Mouse (Mus musculus): ENCODE measurements around the gene Olfr638. TPM values are rescaled to one million over a fixed set of nuclear protein-coding genes. Genes with fewer than 3 reads are reported as not detected.
"Not testable (repeated sequence)": the region's sequence is repeated elsewhere in the genome, so short reads cannot be mapped to it uniquely, and the experiment has no call there.

Gene Olfr638
- not detected in 2 replicates for polyA plus RNA-seq (2015; fragmentation: Nextera tagmentation; extraction: Ambion mirVana)

DNA sequence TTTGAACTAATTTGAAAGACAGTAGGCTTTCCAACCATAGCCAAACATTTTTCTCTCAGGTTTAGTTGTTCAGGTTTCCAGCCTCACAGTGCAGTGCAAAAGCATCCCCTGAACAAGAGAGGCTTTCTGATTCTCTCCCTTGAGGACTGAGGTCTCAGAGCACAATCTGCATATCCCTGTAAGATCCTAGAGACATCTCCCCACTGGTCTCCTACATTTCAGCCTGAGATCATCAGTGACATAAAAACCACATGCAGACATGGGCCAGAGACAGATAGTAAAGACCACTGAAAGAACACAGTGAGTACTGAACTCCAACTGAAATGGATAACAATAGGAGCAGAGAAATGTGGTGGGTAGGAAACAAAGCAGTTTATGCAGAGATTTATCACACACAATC lies at the start of gene Olfr638:
Gene Olfr638, plus strand, starts transcription at position 301 of the 400 bp plus-strand sequence.
- Histone ChIP-seq H3K4me1 (ENCODE audit: control insufficient read depth, insufficient read depth, low read length) (no peaks in the 10 kb centered on the region), H3K4me2 (ENCODE audit: low read length) (no peak within 1 kb of the TSS)
- ATAC-seq: no peak

DNA sequence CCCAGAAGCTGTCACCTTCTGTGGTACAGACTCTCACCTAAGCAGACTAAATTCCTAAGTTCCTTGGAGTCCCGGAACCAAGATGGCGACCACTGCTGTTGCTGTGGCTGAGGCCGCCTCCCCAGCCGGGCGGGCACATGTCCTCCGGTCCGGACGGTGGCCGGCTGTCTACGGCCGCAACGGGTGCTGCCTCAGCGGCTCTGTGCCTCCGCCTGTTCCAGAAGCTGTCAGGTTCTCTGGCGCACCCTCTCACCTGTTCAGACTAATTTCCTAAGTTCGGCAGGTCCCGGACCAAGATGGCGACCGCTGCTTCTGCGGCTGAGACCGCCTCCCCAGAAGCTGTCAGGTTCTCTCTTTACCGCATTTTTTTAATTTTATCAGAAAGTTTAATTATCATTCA lies 31.7 kb upstream of the Olfr638 start:
- H3K27ac ChIP-seq (ENCODE audit: low read length); H3K9me3 ChIP-seq (replicated peaks; ENCODE audit: control insufficient read depth, low read length, poor library complexity, severe bottlenecking); H3K4me3 ChIP-seq (ENCODE audit: low read depth, low read length); H3K4me2 ChIP-seq (ENCODE audit: low read length); ATAC-seq; H3K9ac ChIP-seq (ENCODE audit: low read depth, low read length); H3K27me3 ChIP-seq (ENCODE audit: control insufficient read depth, insufficient read depth, low read depth, low read length); H3K4me1 ChIP-seq (ENCODE audit: control insufficient read depth, insufficient read depth, low read length); H3K36me3 ChIP-seq (ENCODE audit: control insufficient read depth, insufficient read depth, low read length): not testable (repeated sequence)
- 97% methylated on average over 22 of the region's 22 CpGs for WGBS

More for the DNA sequence above, at the start of gene Olfr638:
- H3K27ac ChIP-seq (ENCODE audit: low read length): no peak within 1 kb of the TSS
- H3K9ac ChIP-seq (ENCODE audit: low read depth, low read length): no peak within 1 kb of the TSS
- H3K36me3 ChIP-seq (ENCODE audit: control insufficient read depth, insufficient read depth, low read length): no peaks in the 10 kb centered on the region
- no peak within 1 kb of the TSS for H3K4me3 ChIP-seq (ENCODE audit: low read depth, low read length)
- H3K9me3 ChIP-seq (replicated peaks; ENCODE audit: control insufficient read depth, low read length, poor library complexity, severe bottlenecking): no peaks in the 10 kb centered on the region
- no peaks in the 10 kb centered on the region for H3K27me3 ChIP-seq (ENCODE audit: control insufficient read depth, insufficient read depth, low read depth, low read length)

DNA sequence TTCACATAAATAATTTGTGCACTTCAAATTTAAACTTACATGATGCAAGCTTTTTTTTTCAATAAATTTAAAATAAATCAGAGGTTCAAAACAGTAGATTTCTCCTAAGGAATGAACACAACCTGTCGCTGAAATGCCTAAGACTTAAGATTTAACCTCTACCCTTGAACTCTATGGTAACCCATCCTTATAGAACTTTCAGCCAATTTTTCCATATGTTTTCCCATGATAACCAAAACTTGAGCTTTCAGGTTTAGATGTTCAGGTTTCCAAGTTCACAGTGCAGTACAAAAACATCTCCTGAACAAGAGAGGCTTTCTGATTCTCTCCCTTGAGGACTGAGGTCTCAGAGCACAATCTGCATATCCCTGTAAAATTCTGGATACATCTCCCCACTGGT lies 27.7 kb upstream of the Olfr638 start, which contains the start of gene Olfr635:
Gene Olfr635, plus strand, starts transcription at position 301 of the 400 bp plus-strand sequence.
- WGBS: 63% methylated on average over 1 of the region's 1 CpGs
- Histone ChIP-seq H3K4me2 (ENCODE audit: low read length) (no peak within 1 kb of the TSS), H3K36me3 (ENCODE audit: control insufficient read depth, insufficient read depth, low read length) (no peaks in the 10 kb centered on the region), H3K27me3 (ENCODE audit: control insufficient read depth, insufficient read depth, low read depth, low read length) (no peaks in the 10 kb centered on the region), H3K27ac (ENCODE audit: low read length) (no peak within 1 kb of the TSS), H3K4me3 (ENCODE audit: low read depth, low read length) (no peak within 1 kb of the TSS), H3K9ac (ENCODE audit: low read depth, low read length) (no peak within 1 kb of the TSS), H3K4me1 (ENCODE audit: control insufficient read depth, insufficient read depth, low read length) (no peaks in the 10 kb centered on the region), H3K9me3 (replicated peaks; ENCODE audit: control insufficient read depth, low read length, poor library complexity, severe bottlenecking) (no peaks in the 10 kb centered on the region)
- ATAC-seq: no peak

DNA sequence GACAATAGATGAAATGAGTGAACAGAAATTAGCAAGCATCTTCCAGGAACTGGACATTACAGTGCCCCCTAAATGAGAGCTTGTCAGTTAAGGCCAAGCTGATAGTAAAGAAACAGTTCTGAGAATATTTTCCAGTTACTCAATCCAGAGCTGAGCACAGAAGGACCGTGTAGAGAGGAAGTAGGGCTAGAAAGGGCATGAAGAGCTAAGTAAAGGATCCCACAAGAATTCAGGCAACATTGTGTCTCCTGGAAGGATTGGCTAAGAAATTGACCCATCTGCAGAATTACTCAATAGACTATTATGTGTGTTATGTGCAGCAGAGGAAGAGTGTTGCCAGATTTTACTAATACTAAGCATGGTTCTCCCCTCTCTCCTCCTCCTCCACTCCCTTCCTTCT lies 26.8 kb upstream of the Olfr638 start:
- no peak overlapping the region for H3K9ac ChIP-seq (ENCODE audit: low read depth, low read length)
- no peak overlapping the region for H3K4me2 ChIP-seq (ENCODE audit: low read length)
- no peaks in the 10 kb centered on the region for H3K27me3 ChIP-seq (ENCODE audit: control insufficient read depth, insufficient read depth, low read depth, low read length)
- H3K4me1 ChIP-seq (ENCODE audit: control insufficient read depth, insufficient read depth, low read length): no peaks in the 10 kb centered on the region
- ATAC-seq: no peak
- no peak overlapping the region for H3K4me3 ChIP-seq (ENCODE audit: low read depth, low read length)
- no peak overlapping the region for H3K27ac ChIP-seq (ENCODE audit: low read length)
- H3K9me3 ChIP-seq (replicated peaks; ENCODE audit: control insufficient read depth, low read length, poor library complexity, severe bottlenecking): no peaks in the 10 kb centered on the region
- WGBS: 71% methylated on average over 1 of the region's 1 CpGs
- no peaks in the 10 kb centered on the region for H3K36me3 ChIP-seq (ENCODE audit: control insufficient read depth, insufficient read depth, low read length)

DNA sequence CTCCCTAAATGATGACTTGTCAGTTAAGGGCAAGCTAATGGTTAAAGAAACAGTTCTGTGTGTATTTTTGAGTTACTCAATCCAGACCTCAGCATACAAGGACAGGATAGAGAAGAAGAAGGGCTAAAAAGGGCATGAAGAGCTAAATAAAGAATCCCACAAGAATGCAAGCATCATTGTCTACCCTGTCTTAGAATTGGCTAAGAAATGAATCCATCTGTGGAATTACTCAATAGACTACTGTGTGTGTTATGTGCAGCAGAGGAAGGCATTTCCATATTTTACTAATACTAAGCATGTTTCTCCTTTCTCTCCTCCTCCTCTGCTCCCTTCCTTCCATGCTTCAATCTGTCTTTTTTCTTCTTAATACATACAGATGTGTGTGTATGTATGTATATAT lies 578 bp downstream of the Olfr638 start:
- no peak overlapping the region for H3K27ac ChIP-seq (ENCODE audit: low read length)
- no peak overlapping the region for H3K4me2 ChIP-seq (ENCODE audit: low read length)
- ATAC-seq: no peak
- H3K4me1 ChIP-seq (ENCODE audit: control insufficient read depth, insufficient read depth, low read length): no peaks in the 10 kb centered on the region
- no peak overlapping the region for H3K9ac ChIP-seq (ENCODE audit: low read depth, low read length)
- no peaks in the 10 kb centered on the region for H3K27me3 ChIP-seq (ENCODE audit: control insufficient read depth, insufficient read depth, low read depth, low read length)
- H3K36me3 ChIP-seq (ENCODE audit: control insufficient read depth, insufficient read depth, low read length): no peaks in the 10 kb centered on the region
- no peaks in the 10 kb centered on the region for H3K9me3 ChIP-seq (replicated peaks; ENCODE audit: control insufficient read depth, low read length, poor library complexity, severe bottlenecking)
- H3K4me3 ChIP-seq (ENCODE audit: low read depth, low read length): no peak overlapping the region

DNA sequence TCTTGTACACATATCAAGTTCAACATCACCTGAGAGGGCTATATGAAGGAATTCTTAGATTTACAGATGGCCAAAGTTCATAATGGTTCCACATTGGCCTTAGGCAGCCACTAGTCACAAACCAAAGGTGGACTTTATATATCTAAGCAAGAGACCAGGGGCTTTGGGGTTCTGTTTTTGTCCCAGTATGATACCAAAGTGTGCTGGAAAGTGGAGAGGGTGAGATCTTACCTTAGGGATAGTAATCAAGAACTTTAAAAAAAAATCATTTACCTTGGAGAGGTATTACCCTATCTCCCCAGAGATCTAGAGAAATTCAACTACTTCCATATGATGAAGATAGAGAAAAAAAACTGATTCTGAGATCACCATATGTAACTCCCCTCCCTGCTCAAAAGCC lies 18.7 kb downstream of the Olfr638 start, which contains the start of gene Olfr639:
Gene Olfr639, minus strand, starts transcription at position 101 of the 400 bp plus-strand sequence.
- Histone ChIP-seq H3K27me3 (ENCODE audit: control insufficient read depth, insufficient read depth, low read depth, low read length) (no peaks in the 10 kb centered on the region), H3K36me3 (ENCODE audit: control insufficient read depth, insufficient read depth, low read length) (no peaks in the 10 kb centered on the region), H3K4me1 (ENCODE audit: control insufficient read depth, insufficient read depth, low read length) (no peaks in the 10 kb centered on the region), H3K4me2 (ENCODE audit: low read length) (no peak within 1 kb of the TSS), H3K27ac (ENCODE audit: low read length) (no peak within 1 kb of the TSS), H3K9me3 (replicated peaks; ENCODE audit: control insufficient read depth, low read length, poor library complexity, severe bottlenecking) (no peaks in the 10 kb centered on the region), H3K4me3 (ENCODE audit: low read depth, low read length) (no peak within 1 kb of the TSS), H3K9ac (ENCODE audit: low read depth, low read length) (no peak within 1 kb of the TSS)
- ATAC-seq: no peak

DNA sequence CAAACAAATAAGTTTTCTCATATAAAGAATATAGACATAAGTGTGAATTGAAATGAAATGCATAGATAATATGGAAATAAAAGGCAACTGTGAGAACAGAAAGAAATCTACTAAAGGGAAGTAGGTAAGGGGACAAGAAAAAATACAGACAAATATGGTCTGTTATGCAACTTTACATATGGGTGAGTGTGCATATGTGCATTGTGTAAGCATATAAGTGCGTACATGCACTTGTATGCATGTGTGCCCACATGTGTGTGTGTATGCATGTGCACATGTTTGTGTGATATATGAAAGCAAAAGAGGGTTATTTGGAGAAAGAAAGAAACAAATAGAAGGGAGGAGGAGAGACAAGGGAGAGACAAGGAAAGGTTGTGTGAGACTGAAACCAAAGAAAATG lies 20.4 kb downstream of the Olfr638 start:
- Histone ChIP-seq H3K36me3 (ENCODE audit: control insufficient read depth, insufficient read depth, low read length) (no peaks in the 10 kb centered on the region), H3K4me1 (ENCODE audit: control insufficient read depth, insufficient read depth, low read length) (no peaks in the 10 kb centered on the region), H3K4me2 (ENCODE audit: low read length) (no peak overlapping the region), H3K9ac (ENCODE audit: low read depth, low read length) (no peak overlapping the region), H3K27ac (ENCODE audit: low read length) (no peak overlapping the region), H3K27me3 (ENCODE audit: control insufficient read depth, insufficient read depth, low read depth, low read length) (no peaks in the 10 kb centered on the region), H3K9me3 (replicated peaks; ENCODE audit: control insufficient read depth, low read length, poor library complexity, severe bottlenecking) (no peaks in the 10 kb centered on the region), H3K4me3 (ENCODE audit: low read depth, low read length) (no peak overlapping the region)
- WGBS: 88% methylated on average over 1 of the region's 1 CpGs
- no peak for ATAC-seq

DNA sequence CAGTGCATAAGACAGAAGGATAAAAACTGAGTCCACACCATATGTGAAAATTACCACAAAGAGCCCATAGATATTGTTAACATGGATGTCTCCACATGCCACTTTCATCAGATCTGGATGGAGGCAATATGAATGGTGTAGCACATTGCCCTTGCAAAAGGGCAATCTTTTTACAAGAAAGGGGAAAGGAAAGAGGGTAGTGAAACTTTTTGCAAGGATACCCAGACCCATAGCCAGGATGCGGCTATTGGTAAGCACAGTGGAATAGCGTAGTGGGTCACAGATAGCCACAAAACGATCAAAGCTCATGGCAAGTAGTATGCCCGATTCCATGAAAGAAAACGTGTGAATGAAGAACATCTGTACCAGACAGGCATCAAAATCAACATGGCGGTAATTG lies 23.1 kb downstream of the Olfr638 start:
- H3K27ac ChIP-seq (ENCODE audit: low read length): no peak overlapping the region
- no peaks in the 10 kb centered on the region for H3K9me3 ChIP-seq (replicated peaks; ENCODE audit: control insufficient read depth, low read length, poor library complexity, severe bottlenecking)
- ATAC-seq: no peak
- H3K4me3 ChIP-seq (ENCODE audit: low read depth, low read length): no peak overlapping the region
- H3K4me2 ChIP-seq (ENCODE audit: low read length): no peak overlapping the region
- H3K36me3 ChIP-seq (ENCODE audit: control insufficient read depth, insufficient read depth, low read length): no peaks in the 10 kb centered on the region
- H3K27me3 ChIP-seq (ENCODE audit: control insufficient read depth, insufficient read depth, low read depth, low read length): no peaks in the 10 kb centered on the region
- no peak overlapping the region for H3K9ac ChIP-seq (ENCODE audit: low read depth, low read length)
- H3K4me1 ChIP-seq (ENCODE audit: control insufficient read depth, insufficient read depth, low read length): no peaks in the 10 kb centered on the region
- WGBS: 87% methylated on average over 6 of the region's 6 CpGs

DNA sequence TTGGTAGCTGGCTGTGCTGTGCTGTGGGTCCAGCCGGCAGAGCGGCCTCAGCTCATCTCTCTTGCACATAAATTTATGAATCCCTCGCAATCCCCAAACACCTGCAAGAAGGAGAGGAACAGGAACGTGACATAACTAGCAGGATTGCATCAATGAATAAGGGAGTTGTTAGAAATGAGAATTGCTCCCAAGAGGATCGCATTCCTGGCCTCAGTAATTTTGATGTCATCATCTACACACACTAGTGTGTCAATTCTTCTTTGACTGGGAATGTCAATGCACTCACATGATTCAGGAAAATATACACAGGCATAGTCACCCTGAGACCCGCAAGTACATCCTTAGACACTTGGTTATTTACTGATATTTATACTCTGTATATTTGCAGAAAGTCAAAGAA lies 26.9 kb downstream of the Olfr638 start, which contains the start of gene Olfr640:
Gene Olfr640, minus strand, starts transcription at position 101 of the 400 bp plus-strand sequence.
- no peaks in the 10 kb centered on the region for H3K36me3 ChIP-seq (ENCODE audit: control insufficient read depth, insufficient read depth, low read length)
- H3K9me3 ChIP-seq (replicated peaks; ENCODE audit: control insufficient read depth, low read length, poor library complexity, severe bottlenecking): no peaks in the 10 kb centered on the region
- H3K27me3 ChIP-seq (ENCODE audit: control insufficient read depth, insufficient read depth, low read depth, low read length): no peaks in the 10 kb centered on the region
- H3K4me2 ChIP-seq (ENCODE audit: low read length): no peak within 1 kb of the TSS
- no peak within 1 kb of the TSS for H3K9ac ChIP-seq (ENCODE audit: low read depth, low read length)
- no peak for ATAC-seq
- H3K27ac ChIP-seq (ENCODE audit: low read length): no peak within 1 kb of the TSS
- 88% methylated on average over 6 of the region's 6 CpGs for WGBS
- H3K4me3 ChIP-seq (ENCODE audit: low read depth, low read length): no peak within 1 kb of the TSS
- no peaks in the 10 kb centered on the region for H3K4me1 ChIP-seq (ENCODE audit: control insufficient read depth, insufficient read depth, low read length)

All from midbrain, embryonic 16.5 days (tissue).